Mouse (Mus musculus) C2C12 (cell line): ENCODE data around the gene Aox2. TPM values are rescaled to one million over a fixed set of nuclear protein-coding genes. Genes with fewer than 3 reads are reported as not detected.

ENCODE experiments used
- H3K27me3 ChIP-seq: one replicate; pipeline ENCODE4 v1.6.1; 2011; ENCODE audit not compliant: control insufficient read depth, insufficient read depth, insufficient read length
- H3K36me3 ChIP-seq: one replicate; pipeline ENCODE4 v1.6.1; 2011; ENCODE audit not compliant: control insufficient read depth, insufficient read depth
- H3K4me3 ChIP-seq: one replicate; pipeline ENCODE4 v1.5.1; 2011; ENCODE audit warnings: mild to moderate bottlenecking, control low read depth; ENCODE audit not compliant: poor library complexity, insufficient read depth, severe bottlenecking
- H3K79me2 ChIP-seq: one replicate; pipeline ENCODE4 v1.6.1; 2011; ENCODE audit not compliant: control insufficient read depth, insufficient read depth
- H3K79me3 ChIP-seq: one replicate; pipeline ENCODE4 v1.6.1; 2011; ENCODE audit warnings: low read depth, control low read depth
- H3ac ChIP-seq: one replicate; pipeline ENCODE3; 2011; ENCODE audit warnings: low read depth; ENCODE audit not compliant: control insufficient read depth, insufficient read length
- CEBPB ChIP-seq: IDR thresholded peaks from one replicate; pipeline ENCODE4 v1.6.1; 2011; ENCODE audit warnings: low read depth, mild to moderate bottlenecking, control low read depth, moderate library complexity
- CTCF ChIP-seq: IDR thresholded peaks from one replicate; pipeline ENCODE4 v1.5.1; 2011; ENCODE audit not compliant: control insufficient read depth, insufficient read depth, insufficient read length
- FOSL1 ChIP-seq: IDR thresholded peaks from one replicate; pipeline ENCODE4 v1.8.0; 2011; ENCODE audit warnings: mild to moderate bottlenecking, low read length; ENCODE audit not compliant: poor library complexity, insufficient read depth, severe bottlenecking
- MAX ChIP-seq: IDR thresholded peaks from one replicate; pipeline ENCODE4 v1.6.1; 2011; ENCODE audit warnings: mild to moderate bottlenecking, control low read depth
- MYOD1 ChIP-seq: IDR thresholded peaks from one replicate; pipeline ENCODE4 v1.6.1; 2011; ENCODE audit warnings: low read depth; ENCODE audit not compliant: control insufficient read depth, insufficient read length
- MYOG ChIP-seq: IDR thresholded peaks from one replicate; pipeline ENCODE4 v1.6.1; 2011; ENCODE audit not compliant: control insufficient read depth, insufficient read length; ENCODE audit errors: extremely low read depth
- USF1 ChIP-seq: IDR thresholded peaks from one replicate; pipeline ENCODE4 v1.6.1; 2011; ENCODE audit warnings: low read depth, mild to moderate bottlenecking, control low read depth, moderate library complexity
- polyA plus RNA-seq: library from polyadenylated mRNA; unstranded; fragments of >200 nt; fragmentation: generic; extraction: Trizol; gene quantifications from one replicate; pipeline ENCODE4 v1.2.1, GENCODE M21; 2012; ENCODE audit warnings: missing spikeins

Gene Aox2
- polyA plus RNA-seq, 1 experiment: not detected

DNA sequence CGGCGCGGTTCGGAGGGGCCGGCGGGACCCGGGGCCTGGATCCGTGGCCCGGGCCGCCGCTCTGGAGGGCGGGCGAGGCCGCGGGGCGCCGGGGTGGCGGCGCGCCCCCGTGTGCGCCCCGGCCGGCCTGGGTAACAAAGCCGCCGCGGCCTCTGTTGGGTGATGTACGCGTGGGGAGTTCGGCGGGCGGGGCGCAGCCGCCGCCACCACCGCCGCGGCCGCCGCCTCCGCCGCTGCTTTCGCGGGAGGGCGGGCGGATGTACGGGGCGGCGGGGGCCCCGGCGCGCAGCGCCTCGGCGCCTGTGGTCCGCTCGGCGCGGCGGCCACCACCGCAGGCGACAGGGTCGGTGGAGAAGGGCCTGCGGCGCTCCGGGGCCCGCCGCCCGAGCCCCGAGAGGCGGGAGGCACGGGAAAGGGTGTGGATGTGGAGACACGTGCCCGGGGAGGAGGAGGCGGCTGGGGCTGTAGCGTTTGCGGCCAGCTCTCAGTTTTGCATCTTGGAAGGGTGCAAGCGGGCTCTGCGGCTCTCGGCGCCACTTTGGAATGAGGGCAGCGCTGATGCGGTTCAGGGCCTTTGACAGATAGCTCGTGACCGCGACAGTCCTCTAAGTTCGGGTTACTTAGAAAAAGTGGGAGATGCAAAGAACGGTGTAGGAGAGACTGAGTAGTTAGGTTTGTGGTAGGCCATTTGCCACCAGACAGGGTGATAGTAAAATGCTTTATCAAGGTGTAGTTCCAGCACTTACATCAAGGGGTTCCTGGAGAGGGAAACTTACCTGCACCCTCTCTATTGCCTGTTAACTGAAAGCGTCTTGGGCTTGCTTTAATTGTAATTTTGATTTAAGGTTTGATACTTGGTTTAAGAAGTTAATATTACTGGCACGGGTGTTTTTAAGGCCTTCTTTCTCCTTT is 115.4 kb downstream of the Aox2 start:
- H3K27me3 ChIP-seq: no peaks in the 10 kb centered on the region
- peak overlapping the region; percentile 87 for H3K4me3 ChIP-seq

DNA sequence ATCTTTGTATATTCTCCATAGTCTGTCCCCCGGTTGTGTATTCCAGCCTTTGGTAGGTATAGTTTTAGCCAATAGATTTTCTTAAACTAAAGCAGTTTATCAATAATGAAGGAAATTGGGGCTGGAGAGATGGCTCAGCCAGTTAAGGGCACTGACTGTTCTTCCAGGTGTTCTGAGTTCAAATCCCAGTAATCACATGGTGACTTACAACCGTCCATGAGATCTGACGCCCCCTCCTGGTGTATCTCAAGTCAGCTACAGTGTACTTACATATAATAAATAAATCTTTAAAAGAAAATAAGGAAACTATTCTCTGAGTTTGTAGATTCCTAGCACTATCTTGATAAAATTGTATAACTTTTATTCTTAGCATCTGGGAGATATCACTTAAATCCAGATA is 117.2 kb downstream of the Aox2 start:
- H3K4me3 ChIP-seq: no peak overlapping the region
- TF ChIP-seq CEBPB: no peak
- TF ChIP-seq FOSL1: no peak
- TF ChIP-seq MAX: no peak
- no peak overlapping the region for H3ac ChIP-seq
- peaks cover 64% of the 10 kb centered on the region for H3K36me3 ChIP-seq
- peaks cover 91% of the 10 kb centered on the region for H3K79me2 ChIP-seq
- no peaks in the 10 kb centered on the region for H3K27me3 ChIP-seq
- H3K79me3 ChIP-seq: peaks cover 66% of the 10 kb centered on the region

More for the DNA sequence above, 115.4 kb downstream of the Aox2 start:
- peaks cover 46% of the 10 kb centered on the region for H3K36me3 ChIP-seq
- peaks cover 77% of the 10 kb centered on the region for H3K79me2 ChIP-seq
- TF ChIP-seq USF1 (no peak), FOSL1 (no peak), CTCF (no peak), MYOG (no peak), CEBPB (no peak)
- peak overlapping the region; percentile 96 for H3ac ChIP-seq
- H3K79me3 ChIP-seq: peaks cover 61% of the 10 kb centered on the region

DNA sequence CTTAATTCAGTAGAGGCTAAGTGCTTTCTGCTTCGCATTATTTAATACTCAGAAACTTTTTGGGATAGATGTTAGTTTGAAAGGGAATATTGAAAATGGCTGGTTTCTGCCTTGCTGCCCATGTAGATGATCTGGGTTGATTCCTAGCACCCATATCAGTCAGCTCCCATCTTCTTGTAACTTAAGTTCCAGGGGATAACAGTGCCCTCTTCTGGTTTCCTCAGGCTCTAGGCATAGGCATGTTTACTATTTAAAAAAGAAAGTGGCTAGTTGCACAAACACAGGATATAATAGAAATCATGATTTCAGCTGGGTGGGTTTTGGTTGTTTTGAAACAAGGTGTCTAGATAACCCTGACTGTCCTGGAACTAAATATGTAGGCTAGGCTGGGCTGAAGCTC is 118.1 kb downstream of the Aox2 start:
- Histone ChIP-seq H3K4me3 (no peak overlapping the region), H3ac (no peak overlapping the region), H3K36me3 (peaks cover 72% of the 10 kb centered on the region), H3K27me3 (no peaks in the 10 kb centered on the region), H3K79me2 (peaks cover 94% of the 10 kb centered on the region), H3K79me3 (peaks cover 63% of the 10 kb centered on the region)
- TF ChIP-seq CEBPB: no peak
- no peak for TF ChIP-seq MAX
- TF ChIP-seq FOSL1: no peak
- no peak for TF ChIP-seq USF1
- TF ChIP-seq MYOG: no peak
- TF ChIP-seq MYOD1: no peak
- TF ChIP-seq CTCF: no peak

DNA sequence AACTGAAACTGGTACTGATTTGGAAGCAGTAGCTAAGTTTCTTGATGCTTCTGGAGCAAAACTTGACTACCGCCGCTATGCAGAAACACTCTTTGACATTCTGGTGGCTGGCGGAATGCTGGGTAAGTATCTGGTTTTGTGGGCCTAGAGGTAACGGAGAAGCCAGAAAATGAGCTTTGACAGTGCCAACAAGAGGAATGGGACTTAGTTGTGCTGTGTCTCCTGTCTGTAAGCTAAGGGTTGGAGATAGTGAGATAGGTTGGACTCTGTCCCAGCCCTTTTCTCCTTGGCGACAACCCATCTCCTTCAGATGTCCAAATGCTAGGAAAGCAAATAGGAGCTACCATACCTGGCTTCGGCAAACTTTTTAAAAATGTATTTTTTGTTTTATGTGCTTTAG is 119.6 kb downstream of the Aox2 start:
- H3K27me3 ChIP-seq: no peaks in the 10 kb centered on the region
- H3K79me2 ChIP-seq: peaks cover 82% of the 10 kb centered on the region
- no peak for TF ChIP-seq MYOG
- no peak for TF ChIP-seq USF1
- no peak for TF ChIP-seq FOSL1
- TF ChIP-seq CEBPB: no peak
- no peak overlapping the region for H3ac ChIP-seq
- H3K4me3 ChIP-seq: no peak overlapping the region
- H3K79me3 ChIP-seq: peaks cover 56% of the 10 kb centered on the region
- H3K36me3 ChIP-seq: peaks cover 88% of the 10 kb centered on the region

DNA sequence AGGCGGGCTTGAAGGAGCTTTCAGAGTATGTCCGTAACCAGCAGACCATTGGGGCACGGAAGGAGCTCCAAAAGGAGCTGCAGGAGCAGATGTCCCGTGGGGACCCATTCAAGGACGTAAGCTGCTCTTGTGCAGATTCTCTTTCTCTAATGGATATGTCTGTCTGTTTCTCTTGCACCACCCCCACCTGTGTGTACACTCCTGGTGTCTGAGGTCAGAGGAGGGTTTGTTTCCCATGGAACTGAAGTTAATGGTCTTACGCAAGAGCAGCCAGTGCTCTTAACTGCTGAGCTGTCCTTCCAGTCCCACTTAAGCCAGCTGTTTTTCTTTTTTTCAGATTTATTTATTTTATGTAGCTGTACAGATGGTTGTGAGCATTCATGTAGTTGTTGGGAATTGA is 123.3 kb downstream of the Aox2 start:
- TF ChIP-seq MYOG (no peak), CEBPB (no peak), FOSL1 (no peak), MAX (no peak), CTCF (no peak), USF1 (no peak), MYOD1 (no peak)
- no peaks in the 10 kb centered on the region for H3K27me3 ChIP-seq
- H3ac ChIP-seq: no peak overlapping the region
- no peak overlapping the region for H3K4me3 ChIP-seq
- peaks cover 96% of the 10 kb centered on the region for H3K36me3 ChIP-seq
- peaks cover 26% of the 10 kb centered on the region for H3K79me3 ChIP-seq
- peaks cover 46% of the 10 kb centered on the region for H3K79me2 ChIP-seq

DNA sequence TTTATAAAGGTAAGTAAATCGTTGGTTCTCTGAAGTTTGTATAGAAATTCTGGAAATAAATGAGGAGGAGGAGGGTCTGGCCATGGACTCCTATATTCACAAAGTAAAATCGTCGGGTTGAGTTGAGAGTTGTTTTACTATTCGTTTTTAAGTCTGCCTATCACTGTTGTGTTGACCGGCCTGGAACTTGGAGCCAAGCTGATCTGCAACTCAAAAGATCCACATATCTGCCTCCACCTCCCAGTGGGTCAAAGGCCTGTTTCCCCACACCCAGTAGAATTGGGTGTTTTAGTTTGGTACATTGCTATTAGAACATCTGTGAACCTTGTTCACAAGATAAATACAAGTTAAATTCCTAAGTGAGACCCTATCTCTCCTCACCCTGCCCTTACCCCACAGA is 125.6 kb downstream of the Aox2 start:
- H3K4me3 ChIP-seq: no peak overlapping the region
- peaks cover 84% of the 10 kb centered on the region for H3K36me3 ChIP-seq
- TF ChIP-seq CEBPB: no peak

More for the DNA sequence above, 125.6 kb downstream of the Aox2 start:
- Histone ChIP-seq H3ac (no peak overlapping the region), H3K27me3 (no peaks in the 10 kb centered on the region), H3K79me3 (peaks cover 9% of the 10 kb centered on the region), H3K79me2 (peaks cover 23% of the 10 kb centered on the region)
